Mouse (Mus musculus): ENCODE measurements around the gene Atp2b2. TPM values are rescaled to one million over a fixed set of nuclear protein-coding genes. Genes with fewer than 3 reads are reported as not detected.

The Atp2b2 gene
- polyA plus RNA-seq, 1 experiment from 2014 or later = 0.25 TPM

DNA sequence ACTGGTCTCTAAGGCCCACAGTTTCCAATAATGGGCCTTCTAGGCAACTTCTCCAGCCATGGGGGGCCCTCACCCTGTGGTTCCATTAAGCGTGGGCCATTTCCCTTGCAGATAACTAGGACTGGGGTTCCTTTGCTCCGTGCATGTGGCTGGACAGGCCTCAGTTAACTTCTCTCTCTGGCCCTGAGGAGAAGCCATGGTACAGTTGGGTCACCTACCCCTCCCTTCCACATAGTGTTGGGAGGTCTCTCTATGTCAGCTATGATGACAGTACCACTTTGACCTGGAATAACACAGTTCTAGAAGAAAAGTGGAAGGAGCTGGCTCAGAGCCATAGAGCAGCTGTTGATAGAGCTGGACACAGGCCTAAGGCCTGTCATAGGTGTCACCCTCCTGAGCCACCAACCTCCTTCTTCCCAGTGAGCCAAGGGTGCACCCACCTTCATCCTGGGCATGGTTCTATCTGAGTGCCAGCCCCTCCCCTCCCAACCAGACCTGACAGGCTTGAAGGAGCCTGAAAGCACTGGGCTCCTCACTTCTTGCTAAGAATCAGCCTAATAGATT, 185.0 kb downstream of the Atp2b2 start:
- H3K4me3 ChIP-seq (replicated peaks) = no peak overlapping the region
- no peak overlapping the region for H3K27ac ChIP-seq
- H3K4me2 ChIP-seq = no peak overlapping the region
- no peak overlapping the region for H3K9ac ChIP-seq (replicated peaks)
- ATAC-seq (ENCODE audit: insufficient number of reproducible peaks, insufficient read depth, low FRiP score, low TSS enrichment, low read depth) = no peak
- H3K9me3 ChIP-seq = no peaks in the 10 kb centered on the region
- no peaks in the 10 kb centered on the region for H3K4me1 ChIP-seq (replicated peaks)
- H3K36me3 ChIP-seq = no peaks in the 10 kb centered on the region
- no peaks in the 10 kb centered on the region for H3K27me3 ChIP-seq
- 76% methylated on average over 2 of the region's 2 CpGs for WGBS

DNA sequence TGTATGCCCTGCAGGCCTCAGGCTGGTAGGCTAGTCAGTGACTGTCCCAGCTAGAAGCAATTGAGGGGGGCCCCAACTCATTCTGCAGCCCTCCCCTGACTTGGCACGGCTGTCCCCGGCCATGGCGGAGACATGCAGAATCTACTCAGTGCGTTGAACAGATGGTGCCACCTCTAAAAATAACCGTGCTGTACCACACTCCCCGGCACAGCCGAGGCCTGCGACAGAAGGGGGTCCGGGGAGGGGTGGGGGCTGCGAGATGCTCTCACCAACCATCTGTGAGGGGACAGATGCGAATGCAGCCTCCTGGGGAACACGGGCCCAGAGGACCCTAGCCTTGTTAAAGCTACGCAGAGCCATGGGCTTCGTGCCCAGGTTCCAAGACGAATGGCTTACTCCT, 185.6 kb downstream of the Atp2b2 start:
- ATAC-seq (ENCODE audit: insufficient number of reproducible peaks, insufficient read depth, low FRiP score, low TSS enrichment, low read depth) = no peak
- Histone ChIP-seq H3K4me1 (replicated peaks) (no peaks in the 10 kb centered on the region), H3K27me3 (no peaks in the 10 kb centered on the region), H3K9ac (replicated peaks) (no peak overlapping the region), H3K36me3 (no peaks in the 10 kb centered on the region), H3K4me3 (replicated peaks) (no peak overlapping the region), H3K27ac (no peak overlapping the region), H3K4me2 (no peak overlapping the region), H3K9me3 (no peaks in the 10 kb centered on the region)
- WGBS = 82% methylated on average over 15 of the region's 15 CpGs

DNA sequence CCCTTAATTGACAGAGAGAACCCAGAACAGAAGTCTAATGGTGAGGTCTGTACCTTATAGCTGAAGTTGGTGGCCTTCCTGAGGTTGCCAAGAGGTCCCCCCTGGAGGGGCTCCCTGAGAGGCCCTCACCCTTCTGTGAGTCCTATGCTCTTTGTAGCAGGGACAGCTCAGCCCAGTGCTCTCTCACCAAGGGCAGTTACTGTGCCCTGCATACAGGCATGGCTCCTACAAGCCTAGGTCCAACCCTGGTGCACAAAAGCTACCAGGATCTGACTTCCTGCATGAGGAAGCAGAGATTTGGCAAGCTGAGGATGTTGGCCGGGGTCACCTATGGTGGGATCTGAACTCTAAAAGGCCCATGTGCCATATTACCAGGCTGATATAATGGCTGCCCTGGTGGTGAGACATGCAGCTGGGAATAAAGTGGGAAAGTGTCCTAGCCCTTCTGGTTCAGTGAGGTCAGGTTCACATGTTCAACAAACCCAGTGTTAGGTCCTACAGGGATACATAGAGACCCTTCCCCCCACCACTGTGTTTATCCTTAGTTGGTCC, 186.2 kb downstream of the Atp2b2 start:
- Histone ChIP-seq H3K36me3 (no peaks in the 10 kb centered on the region), H3K4me2 (no peak overlapping the region), H3K9me3 (no peaks in the 10 kb centered on the region), H3K9ac (replicated peaks) (no peak overlapping the region), H3K27me3 (no peaks in the 10 kb centered on the region), H3K4me1 (replicated peaks) (no peaks in the 10 kb centered on the region), H3K27ac (no peak overlapping the region), H3K4me3 (replicated peaks) (no peak overlapping the region)
- 83% methylated on average over 1 of the region's 1 CpGs for WGBS
- no peak for ATAC-seq (ENCODE audit: insufficient number of reproducible peaks, insufficient read depth, low FRiP score, low TSS enrichment, low read depth)

DNA sequence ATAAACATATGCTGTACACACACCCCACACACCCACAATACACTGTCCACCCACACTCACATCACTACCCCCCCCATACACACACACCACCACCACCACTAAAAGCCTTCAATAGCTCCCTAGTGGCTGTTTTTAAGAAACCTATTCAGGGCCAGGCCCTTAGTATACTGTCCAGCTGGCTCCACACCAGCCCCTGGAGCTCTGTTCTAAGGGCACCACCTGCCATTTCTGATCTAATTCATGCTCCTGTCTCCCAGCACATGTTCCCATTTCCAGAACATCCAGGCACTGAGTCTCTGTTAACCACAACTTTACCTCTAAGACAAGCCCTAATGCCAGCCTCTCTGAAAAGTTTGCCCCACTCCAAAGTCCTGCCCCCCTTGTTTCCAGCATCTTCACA, 186.8 kb downstream of the Atp2b2 start:
- H3K4me1 ChIP-seq (replicated peaks) = no peaks in the 10 kb centered on the region
- H3K9ac ChIP-seq (replicated peaks) = no peak overlapping the region
- H3K27me3 ChIP-seq = no peaks in the 10 kb centered on the region
- no peak overlapping the region for H3K4me3 ChIP-seq (replicated peaks)
- no peak overlapping the region for H3K4me2 ChIP-seq
- no peaks in the 10 kb centered on the region for H3K9me3 ChIP-seq
- H3K27ac ChIP-seq = no peak overlapping the region
- no peaks in the 10 kb centered on the region for H3K36me3 ChIP-seq
- no peak for ATAC-seq (ENCODE audit: insufficient number of reproducible peaks, insufficient read depth, low FRiP score, low TSS enrichment, low read depth)

DNA sequence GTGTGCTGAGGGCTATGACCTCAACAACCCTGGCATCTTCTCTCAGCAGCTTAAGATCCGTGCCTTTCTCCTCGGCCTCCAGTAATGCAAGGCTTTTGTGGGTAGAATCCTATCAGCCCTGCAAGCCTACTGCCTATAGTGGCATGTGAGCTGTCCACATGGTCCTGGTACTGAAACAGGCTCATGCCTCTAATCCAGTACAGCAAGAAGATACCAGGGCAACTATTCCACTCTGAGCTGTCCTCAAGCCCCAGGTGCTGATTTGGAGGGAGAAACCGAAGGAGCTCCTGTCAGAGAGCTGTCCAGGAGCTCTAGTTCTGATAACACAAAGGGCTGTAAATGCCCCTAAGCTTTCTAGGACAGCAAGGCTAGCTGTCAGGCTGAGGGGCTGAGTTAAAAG, 190.1 kb downstream of the Atp2b2 start:
- no peaks in the 10 kb centered on the region for H3K4me1 ChIP-seq (replicated peaks)
- ATAC-seq (ENCODE audit: insufficient number of reproducible peaks, insufficient read depth, low FRiP score, low TSS enrichment, low read depth) = peak; percentile 49; the same call in 1 of the 2 replicates

GRCm38 (mm10) chr6:113849819-113850218, 192.6 kb downstream of the Atp2b2 start:
- Histone ChIP-seq H3K27ac (no peak overlapping the region), H3K9me3 (no peaks in the 10 kb centered on the region), H3K27me3 (no peaks in the 10 kb centered on the region), H3K4me1 (replicated peaks) (no peaks in the 10 kb centered on the region), H3K36me3 (no peaks in the 10 kb centered on the region), H3K4me2 (no peak overlapping the region), H3K4me3 (replicated peaks) (no peak overlapping the region), H3K9ac (replicated peaks) (no peak overlapping the region)
- WGBS = 91% methylated on average over 3 of the region's 3 CpGs
- ATAC-seq (ENCODE audit: insufficient number of reproducible peaks, insufficient read depth, low FRiP score, low TSS enrichment, low read depth) = no peak

More for the DNA sequence above, 190.1 kb downstream of the Atp2b2 start:
- H3K36me3 ChIP-seq = no peaks in the 10 kb centered on the region
- H3K9ac ChIP-seq (replicated peaks) = no peak overlapping the region
- no peak overlapping the region for H3K4me3 ChIP-seq (replicated peaks)
- H3K9me3 ChIP-seq = no peaks in the 10 kb centered on the region
- no peak overlapping the region for H3K4me2 ChIP-seq
- no peak overlapping the region for H3K27ac ChIP-seq
- H3K27me3 ChIP-seq = no peaks in the 10 kb centered on the region
- 12% methylated on average over 3 of the region's 3 CpGs for WGBS

DNA sequence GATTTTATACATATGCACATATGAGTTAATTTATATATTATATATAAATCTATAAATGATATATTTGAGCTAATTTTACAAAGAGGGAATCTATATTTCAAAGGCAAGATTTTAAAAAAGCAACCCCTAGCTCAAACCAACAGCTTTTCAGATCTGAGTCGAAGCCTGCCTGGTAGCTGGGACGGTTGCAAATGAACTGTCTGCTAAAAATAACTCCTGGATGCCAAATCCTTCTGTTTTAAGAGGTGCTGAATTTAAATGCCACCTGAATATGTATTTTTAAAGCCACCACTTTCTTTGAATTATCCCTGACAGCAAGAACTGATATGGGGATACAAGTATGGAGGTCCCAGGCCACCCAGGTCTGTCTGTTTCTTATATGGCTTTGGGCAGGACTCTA, 193.8 kb downstream of the Atp2b2 start:
- ATAC-seq (ENCODE audit: insufficient number of reproducible peaks, insufficient read depth, low FRiP score, low TSS enrichment, low read depth) = no peak
- Histone ChIP-seq H3K9me3 (no peaks in the 10 kb centered on the region), H3K9ac (replicated peaks) (no peak overlapping the region), H3K4me1 (replicated peaks) (no peaks in the 10 kb centered on the region), H3K4me3 (replicated peaks) (no peak overlapping the region), H3K4me2 (no peak overlapping the region), H3K36me3 (no peaks in the 10 kb centered on the region), H3K27ac (no peak overlapping the region), H3K27me3 (no peaks in the 10 kb centered on the region; the same call in 1 of the 2 replicates)
- WGBS = 62% methylated on average over 2 of the region's 2 CpGs

DNA sequence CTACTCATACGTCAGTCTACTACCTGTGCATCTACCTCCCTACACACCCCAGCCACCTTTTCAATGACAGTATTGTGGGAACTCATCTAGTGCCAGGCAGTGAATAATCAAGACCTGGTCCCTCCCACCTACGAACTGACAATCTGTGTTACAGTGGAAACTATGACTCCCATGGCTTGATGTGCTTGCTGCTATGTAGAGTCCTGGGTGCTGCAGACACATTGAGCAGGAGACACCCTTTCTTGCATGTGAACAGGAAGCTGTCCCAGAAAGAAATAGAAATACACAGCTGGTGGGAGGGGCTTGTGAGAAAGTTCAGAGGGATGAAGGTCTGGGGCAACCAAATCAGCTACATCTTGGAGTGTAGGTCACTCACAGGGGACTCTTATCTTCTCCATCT, 195.3 kb downstream of the Atp2b2 start:
- no peaks in the 10 kb centered on the region for H3K36me3 ChIP-seq
- H3K9me3 ChIP-seq = no peaks in the 10 kb centered on the region
- H3K4me3 ChIP-seq (replicated peaks) = no peak overlapping the region
- H3K9ac ChIP-seq (replicated peaks) = no peak overlapping the region
- H3K4me1 ChIP-seq (replicated peaks) = no peaks in the 10 kb centered on the region
- no peak for ATAC-seq (ENCODE audit: insufficient number of reproducible peaks, insufficient read depth, low FRiP score, low TSS enrichment, low read depth)
- H3K27ac ChIP-seq = no peak overlapping the region
- 88% methylated on average over 2 of the region's 2 CpGs for WGBS
- H3K27me3 ChIP-seq = no peaks in the 10 kb centered on the region; the same call in 1 of the 2 replicates
- no peak overlapping the region for H3K4me2 ChIP-seq

GRCm38 (mm10) chr6:113843248-113843647, 199.2 kb downstream of the Atp2b2 start:
- Histone ChIP-seq H3K36me3 (no peaks in the 10 kb centered on the region), H3K27me3 (no peaks in the 10 kb centered on the region; the same call in 1 of the 2 replicates), H3K4me2 (no peak overlapping the region), H3K9ac (replicated peaks) (no peak overlapping the region), H3K27ac (no peak overlapping the region), H3K4me3 (replicated peaks) (no peak overlapping the region), H3K9me3 (no peaks in the 10 kb centered on the region), H3K4me1 (replicated peaks) (no peaks in the 10 kb centered on the region)
- no peak for ATAC-seq (ENCODE audit: insufficient number of reproducible peaks, insufficient read depth, low FRiP score, low TSS enrichment, low read depth)
- 5% methylated on average over 3 of the region's 3 CpGs for WGBS

DNA sequence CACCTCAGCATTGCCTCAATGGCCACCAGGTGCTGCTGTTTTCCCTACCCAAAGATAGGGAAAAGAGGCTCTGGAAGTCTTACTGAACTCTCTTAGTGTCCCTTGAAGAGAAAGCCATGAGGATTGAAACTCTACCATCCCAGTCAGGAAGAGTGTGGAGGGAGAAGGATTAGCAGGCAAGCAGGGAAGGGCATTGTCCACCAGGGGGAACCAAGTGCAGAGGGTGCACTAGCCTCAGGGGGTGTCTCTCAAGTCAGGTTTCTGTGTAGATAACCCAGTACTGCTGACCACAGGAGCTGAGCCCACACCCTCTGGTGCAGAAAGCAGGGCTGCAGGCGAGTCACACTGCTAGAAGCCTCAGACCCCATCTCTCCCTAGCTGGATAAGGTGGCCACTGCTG, 203.9 kb downstream of the Atp2b2 start:
- H3K9ac ChIP-seq (replicated peaks) = no peak overlapping the region
- no peak; the same call in 1 of the 2 replicates for ATAC-seq (ENCODE audit: insufficient number of reproducible peaks, insufficient read depth, low FRiP score, low TSS enrichment, low read depth)
- no peaks in the 10 kb centered on the region; the same call in 1 of the 2 replicates for H3K27me3 ChIP-seq
- no peaks in the 10 kb centered on the region for H3K4me1 ChIP-seq (replicated peaks)
- H3K9me3 ChIP-seq = no peaks in the 10 kb centered on the region
- H3K27ac ChIP-seq = no peak overlapping the region
- no peak overlapping the region for H3K4me2 ChIP-seq
- H3K4me3 ChIP-seq (replicated peaks) = no peak overlapping the region
- H3K36me3 ChIP-seq = no peaks in the 10 kb centered on the region
- WGBS = 45% methylated on average over 1 of the region's 1 CpGs

- no peak overlapping the region for H3K4me3 ChIP-seq (replicated peaks)
- H3K4me1 ChIP-seq (replicated peaks) = no peaks in the 10 kb centered on the region
- H3K36me3 ChIP-seq = no peaks in the 10 kb centered on the region
- 62% methylated on average over 2 of the region's 2 CpGs for WGBS
- no peak overlapping the region for H3K27ac ChIP-seq
- no peaks in the 10 kb centered on the region; the same call in 1 of the 2 replicates for H3K27me3 ChIP-seq
- no peak overlapping the region for H3K9ac ChIP-seq (replicated peaks)
- H3K4me2 ChIP-seq = no peak overlapping the region
- no peak for ATAC-seq (ENCODE audit: insufficient number of reproducible peaks, insufficient read depth, low FRiP score, low TSS enrichment, low read depth)
- no peaks in the 10 kb centered on the region for H3K9me3 ChIP-seq
Measured at GRCm38 (mm10) chr6:113837740-113838139, 204.7 kb downstream of the Atp2b2 start.

DNA sequence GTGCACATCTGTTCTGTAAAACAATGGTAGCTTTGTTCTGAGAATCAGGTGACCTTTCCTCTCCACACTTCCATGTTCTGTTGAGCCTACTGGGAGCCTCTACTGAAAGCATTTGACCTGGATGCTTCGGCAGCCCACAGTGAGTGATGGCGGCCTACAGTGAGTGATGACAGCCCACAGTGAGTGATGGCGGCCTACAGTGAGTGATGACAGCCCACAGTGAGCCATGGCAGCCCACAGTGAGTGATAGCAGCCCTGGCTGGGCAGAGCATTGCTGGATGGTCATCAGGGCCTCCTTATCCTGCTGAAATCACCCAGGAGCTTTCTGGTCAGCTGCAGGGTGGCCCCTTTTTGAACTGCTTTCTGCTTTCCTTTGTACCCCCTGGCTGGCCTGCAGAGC, 205.9 kb downstream of the Atp2b2 start:
- Histone ChIP-seq H3K9ac (replicated peaks) (no peak overlapping the region), H3K27ac (no peak overlapping the region), H3K36me3 (no peaks in the 10 kb centered on the region), H3K4me2 (no peak overlapping the region), H3K4me3 (replicated peaks) (no peak overlapping the region), H3K9me3 (no peaks in the 10 kb centered on the region), H3K4me1 (replicated peaks) (no peaks in the 10 kb centered on the region), H3K27me3 (no peaks in the 10 kb centered on the region; the same call in none of the 2 replicates)
- WGBS = 61% methylated on average over 3 of the region's 3 CpGs
- no peak for ATAC-seq (ENCODE audit: insufficient number of reproducible peaks, insufficient read depth, low FRiP score, low TSS enrichment, low read depth)

Data from limb, embryonic 12.5 days (tissue).